Mouse (Mus musculus) embryonic facial prominence, embryonic 15.5 days (tissue): Measurements from ENCODE around the gene L3mbtl4. TPM values are rescaled to one million over a fixed set of nuclear protein-coding genes. Genes with fewer than 3 reads are reported as not detected.

ENCODE experiments used
- ATAC-seq: fragments of 200-750 bp; cut with Nextera tagmentation; 2 replicates; pipeline ENCODE4 v1.8.0; 2017; ENCODE audit warnings: low read depth, moderate TSS enrichment; ENCODE audit not compliant: insufficient number of reproducible peaks, low FRiP score, low TSS enrichment
- H3K27ac ChIP-seq: fragments of 300-500 bp; sonication (generic); replicated peaks from 2 replicates; pipeline ENCODE4 v1.5.1; 2015; ENCODE audit warnings: mild to moderate bottlenecking, inconsistent platforms
- H3K27me3 ChIP-seq: fragments of 300-500 bp; sonication (generic); 2 replicates; pipeline ENCODE4 v1.6.1; 2015; ENCODE audit warnings: inconsistent platforms
- H3K36me3 ChIP-seq: fragments of 300-500 bp; sonication (generic); 2 replicates; pipeline ENCODE4 v1.6.1; 2015; ENCODE audit warnings: mild to moderate bottlenecking, inconsistent platforms
- H3K4me1 ChIP-seq: fragments of 300-500 bp; sonication (generic); 2 replicates; pipeline ENCODE4 v1.6.1; 2015; ENCODE audit warnings: inconsistent platforms
- H3K4me2 ChIP-seq: fragments of 300-500 bp; sonication (generic); replicated peaks from 2 replicates; pipeline ENCODE4 v1.6.1; 2015; ENCODE audit warnings: mild to moderate bottlenecking, inconsistent platforms
- H3K4me3 ChIP-seq: fragments of 300-500 bp; sonication (generic); replicated peaks from 2 replicates; pipeline ENCODE4 v1.5.1; 2015; ENCODE audit warnings: mild to moderate bottlenecking, inconsistent platforms
- H3K9ac ChIP-seq: fragments of 300-500 bp; sonication (generic); 2 replicates; pipeline ENCODE4 v1.6.1; 2015; ENCODE audit warnings: inconsistent platforms
- H3K9me3 ChIP-seq: fragments of 300-500 bp; sonication (generic); replicated peaks from 2 replicates; pipeline ENCODE4 v1.6.1; 2016; ENCODE audit warnings: inconsistent platforms
- WGBS: fragments of 180-500 bp; shearing (Covaris S2); methylation state at CpG from one replicate; pipeline ENCODE4 v1.1.7; 2015; 5-methylcytosine and 5-hydroxymethylcytosine counted together
- polyA plus RNA-seq: library from polyadenylated mRNA; unstranded; fragments of >200 nt; fragmentation: Nextera tagmentation; extraction: Ambion mirVana; gene quantifications from 2 replicates; pipeline ENCODE4 v1.2.1, GENCODE M21; 2015

L3mbtl4 gene
- polyA plus RNA-seq, 1 experiment from 2014 or later: not detected

- no peak overlapping the region for H3K4me3 ChIP-seq
- no peak overlapping the region for H3K9ac ChIP-seq
- H3K27me3 ChIP-seq: no peaks in the 10 kb centered on the region
- 46% methylated on average over 1 of the region's 1 CpGs for WGBS
- H3K36me3 ChIP-seq: no peaks in the 10 kb centered on the region
- H3K27ac ChIP-seq: no peak overlapping the region
- no peaks in the 10 kb centered on the region for H3K9me3 ChIP-seq
- ATAC-seq: no peak
- H3K4me1 ChIP-seq: no peaks in the 10 kb centered on the region
- H3K4me2 ChIP-seq: no peak overlapping the region
Observed at GRCm38 (mm10) chr17:68666528-68666927, 392.9 kb downstream of the L3mbtl4 start.

DNA sequence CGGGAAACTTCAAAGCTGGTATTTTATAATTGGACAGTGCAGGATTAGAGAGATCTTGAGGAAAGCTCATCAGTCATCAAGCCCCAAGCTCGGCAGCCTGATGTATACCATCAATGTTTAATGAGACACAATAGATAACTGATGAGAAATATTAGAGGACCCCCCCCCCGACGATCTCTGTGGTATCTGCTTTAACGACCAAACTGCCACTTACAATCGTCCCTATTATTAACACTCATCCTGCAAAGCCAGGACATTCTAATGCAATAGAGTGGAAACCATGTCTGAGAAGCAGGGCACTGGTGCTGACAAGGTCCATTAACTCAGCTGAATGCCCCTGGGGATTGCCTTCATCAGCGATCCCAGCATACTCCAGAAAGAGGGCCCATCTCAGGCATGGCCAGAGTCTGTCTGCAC lies 398.5 kb downstream of the L3mbtl4 start:
- no peaks in the 10 kb centered on the region for H3K4me1 ChIP-seq
- 49% methylated on average over 7 of the region's 7 CpGs for WGBS
- H3K4me3 ChIP-seq: no peak overlapping the region
- no peaks in the 10 kb centered on the region for H3K27me3 ChIP-seq
- ATAC-seq: no peak
- no peak overlapping the region for H3K27ac ChIP-seq
- H3K9me3 ChIP-seq: no peaks in the 10 kb centered on the region
- H3K36me3 ChIP-seq: no peaks in the 10 kb centered on the region
- H3K9ac ChIP-seq: no peak overlapping the region
- H3K4me2 ChIP-seq: no peak overlapping the region

- Histone ChIP-seq H3K27me3 (no peaks in the 10 kb centered on the region), H3K9me3 (no peaks in the 10 kb centered on the region), H3K27ac (no peak overlapping the region), H3K4me1 (no peaks in the 10 kb centered on the region), H3K4me2 (no peak overlapping the region), H3K9ac (no peak overlapping the region), H3K36me3 (no peaks in the 10 kb centered on the region), H3K4me3 (no peak overlapping the region)
- WGBS: 52% methylated on average over 5 of the region's 5 CpGs
- peak; percentile 54; the same call in 1 of the 2 replicates for ATAC-seq
Observed at GRCm38 (mm10) chr17:68710701-68711100, 437.1 kb downstream of the L3mbtl4 start.

DNA sequence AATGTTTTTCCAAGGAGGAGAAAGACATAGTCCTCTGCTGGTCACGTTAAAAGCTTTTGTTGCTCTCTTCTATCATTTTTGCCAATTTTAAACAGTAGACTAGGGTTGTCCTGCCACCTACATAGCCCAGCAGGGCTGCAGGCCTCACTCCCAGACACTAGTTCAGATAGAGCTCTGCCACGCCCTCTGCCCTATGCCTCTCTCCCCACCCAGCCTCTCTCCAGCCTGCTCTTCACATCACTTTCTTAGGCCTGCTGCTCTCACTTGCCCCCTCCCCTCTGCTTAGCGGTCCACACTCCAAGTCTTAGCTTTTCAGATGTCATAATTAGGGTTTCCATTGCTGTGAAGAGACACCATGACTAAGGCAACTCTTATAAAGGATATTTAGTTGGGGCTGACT lies 437.8 kb downstream of the L3mbtl4 start:
- Histone ChIP-seq H3K9me3 (no peaks in the 10 kb centered on the region), H3K4me2 (no peak overlapping the region), H3K36me3 (no peaks in the 10 kb centered on the region), H3K9ac (no peak overlapping the region), H3K27me3 (no peaks in the 10 kb centered on the region), H3K4me1 (no peaks in the 10 kb centered on the region), H3K27ac (no peak overlapping the region), H3K4me3 (no peak overlapping the region)
- ATAC-seq: no peak
- 80% methylated on average over 3 of the region's 3 CpGs for WGBS

GRCm38 (mm10) chr17:68748296-68748695 lies 474.7 kb downstream of the L3mbtl4 start:
- Histone ChIP-seq H3K27me3 (no peaks in the 10 kb centered on the region), H3K9me3 (no peaks in the 10 kb centered on the region), H3K36me3 (no peaks in the 10 kb centered on the region), H3K9ac (no peak overlapping the region), H3K4me3 (no peak overlapping the region), H3K4me1 (0 out of 2 replicates have a peak, but pooled peaks cover 3% of the 10 kb centered on the region), H3K4me2 (no peak overlapping the region), H3K27ac (no peak overlapping the region)
- ATAC-seq: no peak
- WGBS: 26% methylated on average over 1 of the region's 1 CpGs

GRCm38 (mm10) chr17:68750513-68750912 lies 476.9 kb downstream of the L3mbtl4 start:
- Histone ChIP-seq H3K4me1 (0 out of 2 replicates have a peak, but pooled peaks cover 3% of the 10 kb centered on the region), H3K4me2 (no peak overlapping the region), H3K36me3 (no peaks in the 10 kb centered on the region), H3K9ac (no peak overlapping the region), H3K27ac (no peak overlapping the region), H3K27me3 (no peaks in the 10 kb centered on the region), H3K4me3 (no peak overlapping the region), H3K9me3 (no peaks in the 10 kb centered on the region)
- ATAC-seq: no peak
- WGBS: 56% methylated on average over 6 of the region's 6 CpGs

- Histone ChIP-seq H3K9ac (no peak overlapping the region), H3K27me3 (no peaks in the 10 kb centered on the region), H3K27ac (no peak overlapping the region), H3K4me1 (0 out of 2 replicates have a peak, but pooled peaks cover under 1% of the 10 kb centered on the region), H3K36me3 (no peaks in the 10 kb centered on the region), H3K9me3 (no peaks in the 10 kb centered on the region), H3K4me2 (no peak overlapping the region), H3K4me3 (no peak overlapping the region)
- ATAC-seq: no peak
- 72% methylated on average over 7 of the region's 7 CpGs for WGBS
Observed at GRCm38 (mm10) chr17:68753112-68753511, 479.5 kb downstream of the L3mbtl4 start.

DNA sequence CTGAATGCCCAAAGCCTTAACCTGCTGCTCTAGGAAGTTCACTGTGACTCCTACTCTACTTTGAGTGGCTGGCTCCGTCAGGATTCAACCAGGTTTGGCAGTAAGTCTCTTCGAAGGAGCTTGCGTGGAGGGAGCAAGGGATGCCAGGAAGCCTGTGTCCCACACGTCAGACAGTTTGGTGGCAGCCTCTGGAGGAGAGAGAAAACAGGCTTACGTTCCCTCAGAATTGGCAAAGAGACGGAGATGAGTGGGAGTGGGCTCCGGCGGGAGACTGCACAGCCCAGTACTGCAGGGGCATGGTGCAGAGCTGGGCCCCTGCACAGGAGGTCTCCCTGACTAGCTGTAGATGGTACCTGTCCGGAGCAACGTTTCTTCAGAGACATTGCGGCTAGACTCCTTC lies 481.2 kb downstream of the L3mbtl4 start:
- H3K4me3 ChIP-seq: no peak overlapping the region
- H3K36me3 ChIP-seq: no peaks in the 10 kb centered on the region
- H3K9me3 ChIP-seq: no peaks in the 10 kb centered on the region
- no peaks in the 10 kb centered on the region for H3K27me3 ChIP-seq
- WGBS: 87% methylated on average over 11 of the region's 11 CpGs
- no peak overlapping the region for H3K27ac ChIP-seq
- H3K9ac ChIP-seq: no peak overlapping the region
- H3K4me1 ChIP-seq: no peaks in the 10 kb centered on the region
- H3K4me2 ChIP-seq: no peak overlapping the region
- no peak for ATAC-seq

- Histone ChIP-seq H3K9me3 (no peaks in the 10 kb centered on the region), H3K27ac (no peak overlapping the region), H3K9ac (no peak overlapping the region), H3K36me3 (no peaks in the 10 kb centered on the region), H3K4me2 (no peak overlapping the region), H3K4me1 (no peaks in the 10 kb centered on the region), H3K4me3 (no peak overlapping the region), H3K27me3 (no peaks in the 10 kb centered on the region)
- no peak for ATAC-seq
- WGBS: 45% methylated on average over 5 of the region's 5 CpGs
Observed at GRCm38 (mm10) chr17:68758428-68758827, 484.8 kb downstream of the L3mbtl4 start.

DNA sequence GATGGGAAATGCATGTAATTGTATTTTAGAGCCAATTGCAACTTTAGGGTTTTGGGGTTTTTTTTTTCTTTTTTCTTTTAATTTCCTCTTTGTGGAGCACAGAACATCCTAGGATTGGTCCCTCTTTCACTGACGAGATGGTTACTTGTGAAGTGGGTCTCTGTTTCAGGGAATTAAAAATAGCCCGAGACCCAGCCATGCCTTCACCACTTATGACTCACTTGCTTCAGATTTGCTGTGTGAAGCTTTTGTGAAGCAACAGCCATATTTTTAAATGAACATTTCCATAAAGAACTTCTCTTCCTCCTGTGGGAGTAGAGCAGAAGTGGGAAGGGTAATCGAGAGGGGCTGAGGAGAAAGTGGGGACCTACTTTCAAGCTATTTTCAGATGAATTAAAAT lies 485.3 kb downstream of the L3mbtl4 start:
- H3K27me3 ChIP-seq: no peaks in the 10 kb centered on the region
- H3K27ac ChIP-seq: no peak overlapping the region
- 79% methylated on average over 3 of the region's 3 CpGs for WGBS
- no peak overlapping the region for H3K4me2 ChIP-seq
- H3K4me1 ChIP-seq: no peaks in the 10 kb centered on the region
- no peak overlapping the region for H3K9ac ChIP-seq
- no peaks in the 10 kb centered on the region for H3K36me3 ChIP-seq
- no peak overlapping the region for H3K4me3 ChIP-seq
- ATAC-seq: no peak
- no peaks in the 10 kb centered on the region for H3K9me3 ChIP-seq

DNA sequence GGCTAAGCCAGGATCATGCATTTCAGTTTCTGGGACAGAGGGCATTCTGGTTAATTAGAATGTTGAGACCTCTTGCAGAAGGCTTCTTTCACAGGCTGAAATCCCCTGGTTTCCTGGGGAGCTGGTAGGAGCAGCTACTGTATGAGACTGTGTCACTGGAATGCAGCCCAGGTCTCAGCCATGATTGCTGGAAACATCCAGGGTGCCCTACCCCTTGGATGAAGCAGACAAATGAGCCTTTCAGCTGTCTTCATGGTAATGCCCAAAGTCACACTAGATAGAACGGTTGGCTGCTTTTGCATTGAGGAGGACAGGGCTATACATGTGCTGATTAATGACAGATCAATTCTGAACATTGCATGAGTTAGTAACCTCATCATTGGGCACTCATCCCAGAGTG lies 486.4 kb downstream of the L3mbtl4 start:
- Histone ChIP-seq H3K4me2 (no peak overlapping the region), H3K27ac (no peak overlapping the region)

DNA sequence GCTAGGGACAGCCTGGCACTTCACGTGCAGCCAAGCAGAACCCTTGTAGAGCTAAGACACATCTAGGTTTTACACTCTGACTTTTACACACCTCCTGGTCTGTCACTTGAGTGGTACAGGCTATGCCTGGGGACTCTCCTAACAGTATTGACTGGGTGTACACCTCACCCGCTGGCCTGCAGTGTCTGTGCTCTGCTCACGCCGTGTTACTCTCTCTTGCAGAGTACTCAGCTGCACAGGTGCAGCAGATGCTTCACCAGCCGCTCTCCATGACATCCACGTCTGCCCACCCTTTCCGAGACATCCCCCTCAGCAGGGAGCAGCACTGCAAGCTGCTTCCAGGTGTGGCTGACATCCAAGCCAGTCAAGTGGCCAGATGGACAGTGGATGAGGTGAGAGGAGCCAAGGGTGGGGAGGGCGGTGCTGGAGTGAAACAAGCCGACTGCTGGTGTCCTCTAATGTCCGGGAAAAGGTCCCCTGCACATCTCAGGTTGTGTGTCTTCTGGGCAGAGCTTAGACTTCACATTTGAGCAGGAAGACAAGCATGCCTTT lies 490.8 kb downstream of the L3mbtl4 start:
- WGBS: 80% methylated on average over 10 of the region's 10 CpGs
- Histone ChIP-seq H3K36me3 (no peaks in the 10 kb centered on the region), H3K4me1 (no peaks in the 10 kb centered on the region), H3K4me2 (no peak overlapping the region), H3K27ac (no peak overlapping the region), H3K27me3 (no peaks in the 10 kb centered on the region), H3K9ac (no peak overlapping the region), H3K4me3 (no peak overlapping the region), H3K9me3 (no peaks in the 10 kb centered on the region)
- ATAC-seq: no peak

More for the DNA sequence above, 486.4 kb downstream of the L3mbtl4 start:
- H3K27me3 ChIP-seq: no peaks in the 10 kb centered on the region
- no peak overlapping the region for H3K9ac ChIP-seq
- no peak for ATAC-seq
- WGBS: 78% methylated on average over 1 of the region's 1 CpGs
- no peaks in the 10 kb centered on the region for H3K36me3 ChIP-seq
- H3K4me3 ChIP-seq: no peak overlapping the region
- H3K4me1 ChIP-seq: no peaks in the 10 kb centered on the region
- H3K9me3 ChIP-seq: no peaks in the 10 kb centered on the region
